Mouse (Mus musculus): Measurements from ENCODE around the gene Cep135. TPM values are rescaled to one million over a fixed set of nuclear protein-coding genes. Genes with fewer than 3 reads are reported as not detected.

Cep135 gene
- total and polyA plus RNA-seq, 2 experiments: 0.62 to 3.0 TPM

- no peak overlapping the region for H3K27ac ChIP-seq (replicated peaks; ENCODE audit: insufficient read depth, low read depth, low read length)
These were observed 95.0 kb downstream of the Cep135 start for GRCm38 (mm10) chr5:76683455-76683854.

GRCm38 (mm10) chr5:76684658-76685605, 96.4 kb downstream of the Cep135 start:
- Histone ChIP-seq H3K9ac (ENCODE audit: low read depth, low read length) (no peak overlapping the region), H3K27ac (replicated peaks; ENCODE audit: insufficient read depth, low read depth, low read length) (no peak overlapping the region)
- 68% methylated on average over 15 of the region's 15 CpGs for WGBS

More at GRCm38 (mm10) chr5:76683455-76683854, 95.0 kb downstream of the Cep135 start:
- no peak overlapping the region for H3K4me3 ChIP-seq (ENCODE audit: insufficient read depth, low read depth, low read length)
- H3K4me1 ChIP-seq (ENCODE audit: control insufficient read depth, insufficient read depth, low read length): no peaks in the 10 kb centered on the region
- no peak for DNase-seq (ENCODE audit: extremely low read depth, low read depth, low spot score)
- no peak overlapping the region for H3K9ac ChIP-seq (ENCODE audit: low read depth, low read length)
- no peaks in the 10 kb centered on the region for H3K79me2 ChIP-seq (ENCODE audit: control insufficient read depth, insufficient read depth, low read length)
- no peak for TF ChIP-seq POLR2A (IDR thresholded peaks at IDR 0.05; ENCODE audit: extremely low read depth, insufficient read depth, low read length)
- TF ChIP-seq CTCF (IDR thresholded peaks at IDR 0.05; ENCODE audit: low read depth, low read length): no peak
- H3K27me3 ChIP-seq (ENCODE audit: control insufficient read depth, insufficient read depth, low read length): no peaks in the 10 kb centered on the region
- H3K36me3 ChIP-seq (ENCODE audit: control insufficient read depth, insufficient read depth, low read length): no peaks in the 10 kb centered on the region
- WGBS: 75% methylated on average over 5 of the region's 5 CpGs

DNA sequence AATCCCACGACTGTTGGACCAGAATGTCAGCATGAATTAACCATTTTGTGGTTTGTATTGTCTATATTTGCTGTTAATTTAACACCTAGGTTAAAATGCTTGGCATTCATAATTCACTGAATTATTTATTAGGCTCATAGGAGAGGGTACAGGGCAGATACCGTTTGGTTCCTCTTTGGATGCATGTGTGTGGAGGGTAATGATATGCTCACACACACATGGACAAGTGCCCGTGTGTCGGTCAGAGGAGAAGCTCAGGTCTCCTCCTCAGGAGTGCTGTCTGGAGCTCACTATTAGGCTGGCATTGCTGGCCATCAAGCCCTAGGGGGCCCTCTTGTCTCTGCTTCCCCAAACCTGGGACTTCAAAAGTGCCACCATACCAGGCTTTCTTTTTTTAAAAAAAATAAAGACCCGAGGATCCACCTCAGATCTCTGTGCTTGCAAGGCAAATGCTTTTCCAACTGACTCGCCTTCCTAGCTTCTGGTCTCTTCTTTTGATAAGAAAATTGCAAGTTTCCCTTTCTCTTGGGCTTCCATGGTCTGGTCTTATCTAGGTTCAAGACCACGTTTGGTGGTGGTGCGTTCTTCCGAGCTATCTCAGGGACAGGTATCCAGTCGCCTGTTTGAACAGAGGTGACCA, 99.6 kb downstream of the Cep135 start:
- no peak overlapping the region for H3K9ac ChIP-seq (ENCODE audit: low read depth, low read length)
- no peaks in the 10 kb centered on the region for H3K4me1 ChIP-seq (ENCODE audit: control insufficient read depth, insufficient read depth, low read length)
- H3K27me3 ChIP-seq (ENCODE audit: control insufficient read depth, insufficient read depth, low read length): no peaks in the 10 kb centered on the region
- no peaks in the 10 kb centered on the region for H3K79me2 ChIP-seq (ENCODE audit: control insufficient read depth, insufficient read depth, low read length)
- H3K36me3 ChIP-seq (ENCODE audit: control insufficient read depth, insufficient read depth, low read length): no peaks in the 10 kb centered on the region
- H3K4me3 ChIP-seq (ENCODE audit: insufficient read depth, low read depth, low read length): no peak overlapping the region
- 83% methylated on average over 10 of the region's 10 CpGs for WGBS
- no peak overlapping the region for H3K27ac ChIP-seq (replicated peaks; ENCODE audit: insufficient read depth, low read depth, low read length)
- TF ChIP-seq POLR2A (IDR thresholded peaks at IDR 0.05; ENCODE audit: extremely low read depth, insufficient read depth, low read length) (no peak), CTCF (IDR thresholded peaks at IDR 0.05; ENCODE audit: low read depth, low read length) (no peak)
- no peak for DNase-seq (ENCODE audit: extremely low read depth, low read depth, low spot score)

More at GRCm38 (mm10) chr5:76684658-76685605, 96.4 kb downstream of the Cep135 start:
- Histone ChIP-seq H3K36me3 (ENCODE audit: control insufficient read depth, insufficient read depth, low read length) (no peaks in the 10 kb centered on the region), H3K4me1 (ENCODE audit: control insufficient read depth, insufficient read depth, low read length) (no peaks in the 10 kb centered on the region), H3K79me2 (ENCODE audit: control insufficient read depth, insufficient read depth, low read length) (no peaks in the 10 kb centered on the region), H3K27me3 (ENCODE audit: control insufficient read depth, insufficient read depth, low read length) (no peaks in the 10 kb centered on the region), H3K4me3 (ENCODE audit: insufficient read depth, low read depth, low read length) (no peak overlapping the region)
- DNase-seq (ENCODE audit: extremely low read depth, low read depth, low spot score): no peak
- no peak for TF ChIP-seq CTCF (IDR thresholded peaks at IDR 0.05; ENCODE audit: low read depth, low read length)
- no peak for TF ChIP-seq POLR2A (IDR thresholded peaks at IDR 0.05; ENCODE audit: extremely low read depth, insufficient read depth, low read length)

- no peak overlapping the region for H3K9ac ChIP-seq (ENCODE audit: low read depth, low read length)
- H3K4me3 ChIP-seq (ENCODE audit: insufficient read depth, low read depth, low read length): no peak overlapping the region
- no peak for DNase-seq (ENCODE audit: extremely low read depth, low read depth, low spot score)
- H3K27me3 ChIP-seq (ENCODE audit: control insufficient read depth, insufficient read depth, low read length): no peaks in the 10 kb centered on the region
- H3K4me1 ChIP-seq (ENCODE audit: control insufficient read depth, insufficient read depth, low read length): no peaks in the 10 kb centered on the region
- H3K27ac ChIP-seq (replicated peaks; ENCODE audit: insufficient read depth, low read depth, low read length): no peak overlapping the region
- H3K36me3 ChIP-seq (ENCODE audit: control insufficient read depth, insufficient read depth, low read length): no peaks in the 10 kb centered on the region
- no peaks in the 10 kb centered on the region for H3K79me2 ChIP-seq (ENCODE audit: control insufficient read depth, insufficient read depth, low read length)
- TF ChIP-seq POLR2A (IDR thresholded peaks at IDR 0.05; ENCODE audit: extremely low read depth, insufficient read depth, low read length) (no peak), CTCF (IDR thresholded peaks at IDR 0.05; ENCODE audit: low read depth, low read length) (no peak)
- WGBS: 88% methylated on average over 6 of the region's 6 CpGs
These were observed 100.1 kb downstream of the Cep135 start for GRCm38 (mm10) chr5:76688643-76689042.

- WGBS: 86% methylated on average over 5 of the region's 5 CpGs
- H3K4me1 ChIP-seq (ENCODE audit: control insufficient read depth, insufficient read depth, low read length): no peaks in the 10 kb centered on the region
- H3K27me3 ChIP-seq (ENCODE audit: control insufficient read depth, insufficient read depth, low read length): no peaks in the 10 kb centered on the region
- TF ChIP-seq CTCF (IDR thresholded peaks at IDR 0.05; ENCODE audit: low read depth, low read length): no peak
- TF ChIP-seq POLR2A (IDR thresholded peaks at IDR 0.05; ENCODE audit: extremely low read depth, insufficient read depth, low read length): no peak
- H3K27ac ChIP-seq (replicated peaks; ENCODE audit: insufficient read depth, low read depth, low read length): no peak overlapping the region
- H3K36me3 ChIP-seq (ENCODE audit: control insufficient read depth, insufficient read depth, low read length): no peaks in the 10 kb centered on the region
- H3K9ac ChIP-seq (ENCODE audit: low read depth, low read length): no peak overlapping the region
- no peaks in the 10 kb centered on the region for H3K79me2 ChIP-seq (ENCODE audit: control insufficient read depth, insufficient read depth, low read length)
- H3K4me3 ChIP-seq (ENCODE audit: insufficient read depth, low read depth, low read length): no peak overlapping the region
- no peak for DNase-seq (ENCODE audit: extremely low read depth, low read depth, low spot score)
These were observed 101.7 kb downstream of the Cep135 start for GRCm38 (mm10) chr5:76690177-76690593.
